Mouse (Mus musculus): ENCODE results near the gene Gm6676. TPM values are rescaled to one million over a fixed set of nuclear protein-coding genes. Genes with fewer than 3 reads are reported as not detected.
"Not testable (repeated sequence)": the region's sequence is repeated elsewhere in the genome, so short reads cannot be mapped to it uniquely, and the experiment has no call there.

The Gm6676 gene
- total RNA-seq (2022), result not detected

- not testable (repeated sequence) for DNase-seq (ENCODE audit: low spot score)
Measured at GRCm38 (mm10) chr14:7125312-7125711, at the start of gene Gm6676. Gene Gm6676, minus strand, starts transcription at chr14:7125412.

DNA sequence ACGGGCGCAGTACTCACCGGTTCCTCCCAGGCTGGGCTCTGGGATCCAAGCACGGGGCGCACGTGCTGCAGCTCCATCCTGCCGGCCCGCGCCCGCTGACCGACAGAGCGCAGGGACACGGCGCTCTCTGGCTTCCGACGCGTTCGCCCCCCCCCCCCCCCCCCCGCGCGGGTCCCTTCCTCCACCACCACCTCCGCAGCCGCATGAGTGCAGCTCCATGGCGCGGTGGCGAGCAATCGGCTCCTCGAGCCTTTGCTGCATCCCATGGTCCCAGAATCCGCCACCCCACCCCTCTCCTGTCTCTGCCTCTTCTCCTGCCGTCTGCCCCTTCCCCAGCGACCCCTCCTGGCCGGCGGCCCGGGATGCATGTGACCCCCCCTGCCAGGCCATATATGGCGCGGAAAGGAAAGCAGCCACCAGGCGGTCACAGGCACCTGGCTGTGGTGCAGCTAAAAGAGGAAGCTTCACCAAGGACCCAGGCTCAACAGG, 49.3 kb upstream of the Gm6676 start, which contains the start of gene Gm3512:
Gm3512 (minus strand) TSS at position 51 of the 489 bp plus-strand sequence.
- not testable (repeated sequence) for DNase-seq (ENCODE audit: low spot score)

DNA sequence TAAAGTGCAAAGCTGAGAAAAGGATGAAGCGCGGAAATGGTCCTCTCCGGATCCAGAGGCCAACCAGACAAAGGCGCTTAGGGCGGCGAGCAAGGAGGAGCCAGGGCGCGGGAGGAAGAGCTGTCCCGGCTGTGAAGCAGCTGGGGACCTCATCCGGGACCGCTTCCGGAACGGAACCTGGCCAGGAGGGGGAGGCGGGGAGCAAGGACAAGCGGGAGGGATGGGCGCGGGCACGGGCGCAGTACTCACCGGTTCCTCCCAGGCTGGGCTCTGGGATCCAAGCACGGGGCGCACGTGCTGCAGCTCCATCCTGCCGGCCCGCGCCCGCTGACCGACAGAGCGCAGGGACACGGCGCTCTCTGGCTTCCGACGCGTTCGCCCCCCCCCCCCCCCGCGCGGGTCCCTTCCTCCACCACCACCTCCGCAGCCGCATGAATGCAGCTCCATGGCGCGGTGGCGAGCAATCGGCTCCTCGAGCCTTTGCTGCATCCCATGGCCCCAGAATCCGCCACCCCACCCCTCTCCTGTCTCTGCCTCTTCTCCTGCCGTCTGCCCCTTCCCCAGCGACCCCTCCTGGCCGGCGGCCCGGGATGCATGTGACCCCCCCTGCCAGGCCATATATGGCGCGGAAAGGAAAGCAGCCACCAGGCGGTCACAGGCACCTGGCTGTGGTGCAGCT, 19.9 kb downstream of the Gm6676 start:
- peak; percentile 0 for DNase-seq (ENCODE audit: low spot score)

- not testable (repeated sequence) for DNase-seq (ENCODE audit: low spot score)
Measured at GRCm38 (mm10) chr14:7100521-7100920, 24.7 kb downstream of the Gm6676 start, which contains the start of gene Gm3696. Gene Gm3696, minus strand, starts transcription at chr14:7100621.

Other genes starting within 250 kb of the Gm6676 start
- under 1 TPM in 1 of 4 experiments, not detected in 3; 0.47 TPM for gene Gm3667, start 235.4 kb downstream of the Gm6676 start, total RNA-seq (2022)
- not detected for gene Gm6356, start 151.6 kb downstream of the Gm6676 start, total RNA-seq (2022)
- under 1 TPM in 1 of 4 experiments, not detected in 3; 0.41 TPM for gene Gm10406, start 98.0 kb downstream of the Gm6676 start, total RNA-seq (2022)
- gene Gm3685, start 80.4 kb downstream of the Gm6676 start, total RNA-seq (2022), result not detected
- under 1 TPM in 1 of 4 experiments, not detected in 3; 0.47 TPM for gene Gm3696, start 24.8 kb downstream of the Gm6676 start, total RNA-seq (2022)
- under 1 TPM in 2 of 4 experiments, not detected in 2; 0.24 to 0.28 TPM for gene Gm3512, start 49.1 kb upstream of the Gm6676 start, total RNA-seq (2022)
- gene Gm16434, start 69.1 kb upstream of the Gm6676 start, total RNA-seq (2022), result not detected
- gene Gm3727, start 139.3 kb upstream of the Gm6676 start, total RNA-seq (2022), result not detected
- gene Gm3739, start 189.6 kb upstream of the Gm6676 start, total RNA-seq (2022), result not detected
- not detected for gene Gm5797, start 207.0 kb upstream of the Gm6676 start, total RNA-seq (2022)
- not detected for gene Gm8374, start 239.7 kb upstream of the Gm6676 start, total RNA-seq (2022)

Data from heart, adult 8-10 months (tissue).